Mouse (Mus musculus) thymus, adult 2 months (tissue): ENCODE data around the gene Kcnc3. TPM values are rescaled to one million over a fixed set of nuclear protein-coding genes. Genes with fewer than 3 reads are reported as not detected.

ENCODE experiments used
- DNase-seq: peaks from one replicate; pipeline ENCODE4 v3.0.0; 2021
- H3K27ac ChIP-seq: fragments of 200-500 bp; 2 replicates; pipeline ENCODE4 v1.5.1; 2012; ENCODE audit warnings: low read length, control low read depth; ENCODE audit not compliant: control insufficient read depth, insufficient read depth
- H3K27me3 ChIP-seq: fragments of 200-500 bp; 2 replicates; pipeline ENCODE4 v1.6.1; 2012; ENCODE audit warnings: mild to moderate bottlenecking, low read length, moderate library complexity, mixed read lengths; ENCODE audit not compliant: control insufficient read depth, insufficient read depth
- H3K36me3 ChIP-seq: fragments of 200-500 bp; 2 replicates; pipeline ENCODE4 v1.6.1; 2012; ENCODE audit warnings: mild to moderate bottlenecking, low read length, moderate library complexity; ENCODE audit not compliant: control insufficient read depth, insufficient read depth
- H3K4me1 ChIP-seq: fragments of 200-500 bp; replicated peaks from 2 replicates; pipeline ENCODE4 v1.6.1; 2012; ENCODE audit warnings: low read length; ENCODE audit not compliant: control insufficient read depth, insufficient read depth
- H3K4me3 ChIP-seq: fragments of 200-500 bp; 2 replicates; pipeline ENCODE4 v1.5.1; 2012; ENCODE audit warnings: mild to moderate bottlenecking, low read length, control low read depth, moderate library complexity; ENCODE audit not compliant: control insufficient read depth, insufficient read depth
- CTCF ChIP-seq: fragments of 200-500 bp; IDR thresholded peaks from 2 replicates; pipeline ENCODE4 v1.5.1; 2012; ENCODE audit warnings: mild to moderate bottlenecking, control low read depth, low read length, moderate library complexity, borderline replicate concordance; ENCODE audit not compliant: control insufficient read depth, poor library complexity, insufficient read depth; ENCODE audit errors: extremely low read depth
- POLR2A ChIP-seq: fragments of 200-500 bp; IDR thresholded peaks from 2 replicates; pipeline ENCODE4 v1.6.1; 2012; ENCODE audit warnings: mild to moderate bottlenecking, low read length, control low read depth, moderate library complexity; ENCODE audit not compliant: control insufficient read depth, poor library complexity, insufficient read depth; ENCODE audit errors: extremely low read depth
- WGBS: fragments of 180-500 bp; shearing (Covaris S2); methylation state at CpG from one replicate; pipeline ENCODE4 v1.1.7; 2018; 5-methylcytosine and 5-hydroxymethylcytosine counted together
- polyA plus RNA-seq: library from polyadenylated mRNA; depleted of rRNA; stranded (reverse); fragments of >200 nt; gene quantifications from 2 replicates; pipeline ENCODE4 v1.2.3, GENCODE M21; 2012

The Kcnc3 gene
- polyA plus RNA-seq, 1 experiment: 1.0 TPM

- TF ChIP-seq POLR2A: no peak
- no peak for TF ChIP-seq CTCF
- H3K4me3 ChIP-seq: no peak overlapping the region
- WGBS: 27% methylated on average over 19 of the region's 19 CpGs
- no peaks in the 10 kb centered on the region for H3K36me3 ChIP-seq
- DNase-seq: no peak
- H3K4me1 ChIP-seq: peaks cover 16% of the 10 kb centered on the region
- no peak overlapping the region for H3K27ac ChIP-seq
- H3K27me3 ChIP-seq: peaks cover 28% of the 10 kb centered on the region
Measured at GRCm38 (mm10) chr7:44586518-44586917, 3.9 kb upstream of the Kcnc3 start.

GRCm38 (mm10) chr7:44586930-44587329 is 3.5 kb upstream of the Kcnc3 start:
- peaks cover 16% of the 10 kb centered on the region for H3K4me1 ChIP-seq
- WGBS: 5% methylated on average over 18 of the region's 18 CpGs
- DNase-seq: no peak
- H3K36me3 ChIP-seq: no peaks in the 10 kb centered on the region
- TF ChIP-seq POLR2A (no peak), CTCF (no peak)
- H3K27me3 ChIP-seq: peaks cover 28% of the 10 kb centered on the region
- no peak overlapping the region for H3K27ac ChIP-seq
- no peak overlapping the region; the same call in 1 of the 2 replicates for H3K4me3 ChIP-seq

- H3K27me3 ChIP-seq: peaks cover 32% of the 10 kb centered on the region
- no peak for DNase-seq
- TF ChIP-seq POLR2A: no peak
- no peak for TF ChIP-seq CTCF
- no peak overlapping the region for H3K27ac ChIP-seq
- no peak overlapping the region for H3K4me3 ChIP-seq
- H3K36me3 ChIP-seq: no peaks in the 10 kb centered on the region
- H3K4me1 ChIP-seq: peaks cover 16% of the 10 kb centered on the region
- WGBS: 47% methylated on average over 6 of the region's 6 CpGs
Measured at GRCm38 (mm10) chr7:44587676-44588075, 2.8 kb upstream of the Kcnc3 start.

- Histone ChIP-seq H3K27me3 (peaks cover 37% of the 10 kb centered on the region), H3K27ac (no peak overlapping the region), H3K4me3 (no peak overlapping the region), H3K36me3 (no peaks in the 10 kb centered on the region), H3K4me1 (peaks cover 16% of the 10 kb centered on the region)
- no peak for DNase-seq
- TF ChIP-seq CTCF (no peak), POLR2A (no peak)
- 20% methylated on average over 12 of the region's 12 CpGs for WGBS
Measured at GRCm38 (mm10) chr7:44588338-44588737, 2.1 kb upstream of the Kcnc3 start.

- TF ChIP-seq CTCF (no peak), POLR2A (no peak)
- Histone ChIP-seq H3K4me1 (peaks cover 16% of the 10 kb centered on the region), H3K36me3 (no peaks in the 10 kb centered on the region), H3K27me3 (peaks cover 37% of the 10 kb centered on the region), H3K27ac (no peak overlapping the region), H3K4me3 (peak overlapping the region; percentile 36; the same call in 1 of the 2 replicates)
- 2% methylated on average over 33 of the region's 33 CpGs for WGBS
- peak; percentile 29 for DNase-seq
Measured at GRCm38 (mm10) chr7:44589149-44589548, 1.3 kb upstream of the Kcnc3 start.

GRCm38 (mm10) chr7:44589946-44590345 is 518 bp upstream of the Kcnc3 start:
- Histone ChIP-seq H3K36me3 (no peaks in the 10 kb centered on the region), H3K27me3 (peaks cover 37% of the 10 kb centered on the region), H3K4me3 (no peak overlapping the region), H3K4me1 (peaks cover 16% of the 10 kb centered on the region), H3K27ac (no peak overlapping the region)
- TF ChIP-seq POLR2A: no peak
- no peak for TF ChIP-seq CTCF
- WGBS: 20% methylated on average over 13 of the region's 13 CpGs
- DNase-seq: no peak
